Mouse (Mus musculus) lung, adult 2 months (tissue): ENCODE measurements around the gene Klhl10.

Experiments used
- CTCF ChIP-seq: fragments of 200-500 bp; IDR thresholded peaks from 2 replicates; pipeline ENCODE4 v1.5.1; 2011; ENCODE audit warnings: mild to moderate bottlenecking, low read length, control low read depth; ENCODE audit not compliant: insufficient read depth
- POLR2A ChIP-seq: fragments of 200-500 bp; IDR thresholded peaks from 2 replicates; pipeline ENCODE4 v1.6.1; 2011; ENCODE audit warnings: low read depth, mild to moderate bottlenecking, control low read depth, low read length, borderline replicate concordance; ENCODE audit errors: extremely low read depth

DNA sequence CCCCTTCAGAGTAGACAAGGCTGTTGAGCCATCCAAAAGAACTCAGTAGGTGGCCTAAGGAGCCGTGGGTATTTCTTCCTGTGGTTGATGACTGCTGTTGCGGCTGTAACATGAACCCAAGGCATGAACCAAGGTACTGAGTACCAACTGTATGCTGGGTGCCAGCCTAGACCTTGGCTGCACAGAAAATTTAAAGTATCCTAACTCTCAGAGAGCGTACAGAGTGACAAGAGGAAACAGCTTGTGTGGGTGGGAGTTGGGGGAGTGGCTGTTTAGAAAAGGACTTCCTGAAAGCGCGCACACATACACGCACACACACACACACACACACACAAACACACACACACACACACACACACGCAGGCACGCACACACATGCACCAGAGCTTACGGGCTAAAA is 42.4 kb upstream of the Klhl10 start:
- no peak for TF ChIP-seq CTCF
- TF ChIP-seq POLR2A, result no peak
